Mouse (Mus musculus) erythroblast, embryonic 14.5 days (primary cell): ENCODE measurements around the gene Cfap46.

Experiments used
- GATA1 ChIP-seq: IDR thresholded peaks from 2 replicates; pipeline ENCODE4 v1.6.1; 2012; ENCODE audit warnings: low read length, inconsistent platforms, mixed read lengths
- TAL1 ChIP-seq: IDR thresholded peaks from 3 replicates; pipeline ENCODE4 v1.6.1; 2012; ENCODE audit warnings: low read length, inconsistent platforms, mixed read lengths

GRCm38 (mm10) chr7:139701651-139702301 lies 18.2 kb upstream of the Cfap46 start:
- TF ChIP-seq TAL1 = no peak
- no peak for TF ChIP-seq GATA1
